Mouse (Mus musculus) heart, adult 2 months (tissue): Measurements from ENCODE around the gene Tec. TPM values are rescaled to one million over a fixed set of nuclear protein-coding genes. Genes with fewer than 3 reads are reported as not detected.

Source experiments
- DNase-seq, 2 experiments: peaks; one replicate each; pipeline ENCODE4 v3.0.0; 2021
- H3K27ac ChIP-seq: fragments of 200-600 bp; 2 replicates; pipeline ENCODE4 v1.8.1; 2022
- H3K27me3 ChIP-seq: fragments of 200-500 bp; 2 replicates; pipeline ENCODE4 v1.6.1; 2012; ENCODE audit warnings: mild to moderate bottlenecking, low read length, inconsistent platforms, mixed read lengths; ENCODE audit not compliant: control insufficient read depth, insufficient read depth
- H3K36me3 ChIP-seq: fragments of 200-500 bp; 2 replicates; pipeline ENCODE4 v1.6.1; 2012; ENCODE audit warnings: low read length, inconsistent platforms; ENCODE audit not compliant: control insufficient read depth, insufficient read depth
- H3K4me1 ChIP-seq: fragments of 200-500 bp; 2 replicates; pipeline ENCODE4 v1.6.1; 2011; ENCODE audit warnings: low read length; ENCODE audit not compliant: control insufficient read depth, insufficient read depth
- H3K4me3 ChIP-seq: fragments of 200-600 bp; 2 replicates; pipeline ENCODE4 v1.8.1; 2022
- H3K79me2 ChIP-seq: fragments of 200-500 bp; replicated peaks from 2 replicates; pipeline ENCODE4 v1.6.1; 2012; ENCODE audit warnings: mild to moderate bottlenecking, inconsistent platforms, low read length, moderate library complexity, mixed read lengths; ENCODE audit not compliant: control insufficient read depth, insufficient read depth
- H3K9ac ChIP-seq: fragments of 200-500 bp; 2 replicates; pipeline ENCODE4 v1.6.1; 2012; ENCODE audit warnings: low read depth, mild to moderate bottlenecking, control low read depth, inconsistent platforms, low read length, mixed read lengths
- CTCF ChIP-seq: fragments of 200-600 bp; IDR thresholded peaks from 2 replicates; pipeline ENCODE4 v1.8.1; 2022; ENCODE audit warnings: antibody characterized with exemption, mild to moderate bottlenecking, moderate library complexity
- EP300 ChIP-seq: fragments of 200-500 bp; IDR thresholded peaks from 2 replicates; pipeline ENCODE4 v1.6.1; 2011; ENCODE audit warnings: low read depth, low read length, control low read depth; ENCODE audit not compliant: insufficient read depth
- POLR2A ChIP-seq: fragments of 200-500 bp; IDR thresholded peaks from 2 replicates; pipeline ENCODE4 v1.6.1; 2011; ENCODE audit warnings: mild to moderate bottlenecking, low read depth, low read length, control low read depth; ENCODE audit not compliant: insufficient read depth
- WGBS: fragments of 180-500 bp; shearing (Covaris S2); methylation state at CpG from one replicate; pipeline ENCODE4 v1.1.7; 2018; 5-methylcytosine and 5-hydroxymethylcytosine counted together
- intact Hi-C: fragments of 180-260 bp; cut with DNase I; formaldehyde crosslinking; loops from one replicate; pipeline ENCODE4 v1.15.1; 2025
- polyA plus RNA-seq: library from polyadenylated mRNA; depleted of rRNA; stranded (reverse); fragments of >200 nt; gene quantifications from 2 replicates; pipeline ENCODE4 v1.2.3, GENCODE M21; 2012
- total RNA-seq, 2 experiments: library from RNA; stranded (reverse); gene quantifications; 2 replicates each; pipeline ENCODE4 v1.2.3; 2021

Gene Tec
- total and polyA plus RNA-seq, 3 experiments: 5.7 to 13.8 (median 12.8) TPM

DNA sequence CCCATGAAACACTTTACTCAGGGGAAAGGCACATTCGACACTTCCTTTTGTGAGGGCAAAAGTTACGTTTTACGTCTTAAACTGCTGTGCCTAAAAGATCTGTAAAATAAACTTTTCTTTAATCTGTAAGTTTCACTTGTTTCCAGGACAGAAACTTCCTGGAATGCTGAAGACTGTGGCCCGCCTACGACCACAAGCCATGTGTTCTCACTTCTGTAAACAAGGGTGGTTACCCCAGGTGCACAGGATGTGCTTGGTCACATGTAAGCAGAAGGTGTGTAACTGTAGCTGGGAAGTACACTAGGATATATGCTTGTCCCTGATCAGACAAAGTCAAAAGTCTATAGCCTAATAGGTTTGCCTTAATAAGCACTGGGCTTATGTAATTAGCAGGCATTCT, 107.0 kb downstream of the Tec start:
- H3K4me3 ChIP-seq: no peak overlapping the region
- H3K9ac ChIP-seq: no peak overlapping the region
- H3K4me1 ChIP-seq: peaks cover 1% of the 10 kb centered on the region; the same call in 1 of the 2 replicates
- DNase-seq: peak in 1 of 2 experiments; percentile 9
- TF ChIP-seq EP300: no peak
- no peak for TF ChIP-seq CTCF
- TF ChIP-seq POLR2A: no peak
- no peaks in the 10 kb centered on the region; the same call in none of the 2 replicates for H3K36me3 ChIP-seq
- intact Hi-C loops: loop anchor here (10.0 kb wide), 1 partner anchor 104 kb away; the partner anchor contains the start of gene Tec
- no peaks in the 10 kb centered on the region for H3K79me2 ChIP-seq
- H3K27ac ChIP-seq: no peak overlapping the region
- WGBS: 71% methylated on average over 5 of the region's 5 CpGs
- peaks cover 2% of the 10 kb centered on the region; the same call in 1 of the 2 replicates for H3K27me3 ChIP-seq

DNA sequence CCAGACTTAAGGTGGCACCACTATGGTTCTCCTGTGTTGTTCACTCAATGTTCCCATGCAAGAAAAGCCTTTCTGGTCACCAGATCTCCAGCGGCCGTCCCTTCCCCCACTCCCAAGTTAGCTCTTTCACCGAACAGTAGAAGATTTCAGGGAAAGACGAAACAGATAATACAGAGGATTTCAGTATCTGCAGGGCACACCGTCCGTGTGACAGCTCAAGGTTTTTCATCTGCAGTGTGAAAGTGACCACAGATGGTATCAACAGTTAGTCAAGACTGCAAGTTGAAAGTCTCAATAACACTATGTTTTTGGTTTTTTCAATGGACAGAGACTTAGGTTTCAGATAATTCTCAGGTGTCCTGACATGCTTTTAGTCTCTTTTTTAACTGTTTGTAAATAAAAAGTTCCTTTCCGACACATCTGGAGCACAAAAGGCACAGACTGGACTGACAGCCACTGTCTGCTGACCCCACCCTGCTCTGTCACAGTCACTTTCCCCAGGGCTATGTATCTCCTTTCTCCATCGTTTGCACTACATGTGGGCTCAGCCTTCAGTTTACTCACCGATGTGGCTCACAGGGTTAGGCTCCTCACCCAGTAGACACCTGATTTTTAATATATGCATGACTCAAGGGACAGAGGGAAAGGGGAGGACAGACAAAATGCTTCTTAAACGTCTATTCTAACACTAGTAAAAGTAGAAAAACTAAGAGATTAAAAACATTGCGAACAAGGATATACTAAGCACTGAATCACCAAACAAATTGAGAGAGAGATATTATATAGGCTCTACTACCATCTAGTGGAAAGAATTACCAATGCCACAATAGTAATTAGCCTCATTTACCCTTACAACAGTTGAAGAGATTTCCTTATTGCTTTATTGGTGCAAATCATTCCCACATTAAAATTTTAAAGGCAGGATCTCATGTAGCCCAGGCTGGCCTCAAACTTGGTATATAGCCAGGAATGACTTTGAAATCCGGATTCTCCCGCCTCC, 109.1 kb downstream of the Tec start:
- Histone ChIP-seq H3K4me3 (no peak overlapping the region), H3K27ac (no peak overlapping the region), H3K4me1 (peaks cover 1% of the 10 kb centered on the region; the same call in 1 of the 2 replicates), H3K9ac (no peak overlapping the region), H3K79me2 (no peaks in the 10 kb centered on the region), H3K27me3 (peaks cover 2% of the 10 kb centered on the region; the same call in 1 of the 2 replicates), H3K36me3 (no peaks in the 10 kb centered on the region; the same call in none of the 2 replicates)
- TF ChIP-seq POLR2A (no peak), CTCF (peak; percentile 66)
- WGBS: 70% methylated on average over 13 of the region's 13 CpGs
- DNase-seq: no peak
- intact Hi-C loops: no loop called here

DNA sequence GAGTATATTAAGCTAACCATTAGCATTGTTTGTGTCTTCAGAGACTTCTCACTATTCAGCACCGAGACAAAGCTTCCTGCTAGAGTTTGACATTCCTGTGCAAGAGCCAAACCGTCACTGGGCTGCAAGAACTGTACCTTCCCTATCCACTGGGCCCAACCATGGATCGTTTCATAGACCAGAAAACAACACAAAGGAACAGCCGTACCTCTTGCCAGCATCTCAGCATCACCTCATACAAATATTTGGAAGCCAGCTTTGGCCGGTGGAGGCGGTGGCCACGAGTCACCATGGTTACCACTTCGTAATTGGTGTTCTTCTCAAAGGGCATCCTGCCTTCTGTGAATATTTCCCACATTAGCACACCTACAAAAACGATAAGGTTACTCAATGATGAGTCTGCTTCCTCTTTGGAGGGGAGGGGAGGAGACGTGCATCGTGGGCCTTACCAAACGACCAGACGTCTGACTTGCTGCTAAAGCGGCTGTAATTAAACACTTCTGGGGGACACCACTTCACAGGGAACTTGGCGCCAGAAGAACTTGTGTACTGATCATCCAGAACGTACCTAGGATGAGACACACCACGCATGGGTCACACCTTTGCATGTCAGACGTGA, 111.0 kb downstream of the Tec start:
- WGBS: 82% methylated on average over 18 of the region's 18 CpGs
- Histone ChIP-seq H3K4me3 (no peak overlapping the region), H3K79me2 (no peaks in the 10 kb centered on the region), H3K27ac (no peak overlapping the region), H3K9ac (no peak overlapping the region), H3K27me3 (no peaks in the 10 kb centered on the region), H3K4me1 (no peaks in the 10 kb centered on the region), H3K36me3 (no peaks in the 10 kb centered on the region)
- intact Hi-C loops: no loop called here
- TF ChIP-seq CTCF (no peak), EP300 (no peak), POLR2A (no peak)
- no peak for DNase-seq

GRCm38 (mm10) chr5:72755941-72756340, 112.3 kb downstream of the Tec start:
- intact Hi-C loops: no loop called here
- WGBS: 87% methylated on average over 8 of the region's 8 CpGs
- TF ChIP-seq POLR2A (no peak), EP300 (no peak), CTCF (no peak)

DNA sequence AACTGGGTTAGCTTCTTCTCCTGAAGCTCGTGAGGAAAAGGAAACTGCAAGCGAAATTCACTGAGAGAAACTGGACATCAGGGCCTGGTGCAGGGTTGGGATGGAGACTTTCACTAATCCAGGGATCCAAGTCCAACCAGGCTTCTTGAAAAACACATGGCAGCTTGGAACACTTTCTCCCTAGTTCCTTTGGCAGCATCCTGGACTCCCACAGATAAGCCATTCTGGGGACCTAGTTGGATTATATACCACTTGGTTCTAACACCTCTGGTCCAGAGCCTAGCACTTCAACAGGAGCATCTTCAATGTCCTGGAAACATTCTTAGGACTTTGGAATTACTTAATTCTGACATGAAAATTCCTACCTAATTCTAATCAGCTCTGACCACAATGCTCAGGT, 113.2 kb downstream of the Tec start:
- Histone ChIP-seq H3K27ac (no peak overlapping the region), H3K36me3 (no peaks in the 10 kb centered on the region), H3K4me3 (no peak overlapping the region), H3K79me2 (no peaks in the 10 kb centered on the region), H3K9ac (no peak overlapping the region), H3K4me1 (no peaks in the 10 kb centered on the region), H3K27me3 (no peaks in the 10 kb centered on the region)
- WGBS: 93% methylated on average over 2 of the region's 2 CpGs
- intact Hi-C loops: no loop called here
- no peak for TF ChIP-seq EP300
- TF ChIP-seq POLR2A: no peak
- TF ChIP-seq CTCF: no peak
- no peak for DNase-seq

More at GRCm38 (mm10) chr5:72755941-72756340, 112.3 kb downstream of the Tec start:
- H3K9ac ChIP-seq: no peak overlapping the region
- H3K4me1 ChIP-seq: no peaks in the 10 kb centered on the region
- no peaks in the 10 kb centered on the region for H3K27me3 ChIP-seq
- H3K79me2 ChIP-seq: no peaks in the 10 kb centered on the region
- no peaks in the 10 kb centered on the region for H3K36me3 ChIP-seq
- no peak overlapping the region for H3K4me3 ChIP-seq
- DNase-seq: no peak
- no peak overlapping the region for H3K27ac ChIP-seq

- WGBS: 80% methylated on average over 5 of the region's 5 CpGs
- Histone ChIP-seq H3K27ac (no peak within 1 kb of the TSS), H3K36me3 (no peaks in the 10 kb centered on the region), H3K79me2 (no peaks in the 10 kb centered on the region), H3K9ac (no peak within 1 kb of the TSS), H3K4me3 (no peak within 1 kb of the TSS), H3K27me3 (no peaks in the 10 kb centered on the region), H3K4me1 (no peaks in the 10 kb centered on the region)
- TF ChIP-seq POLR2A (no peak), EP300 (no peak), CTCF (no peak)
- intact Hi-C loops: no loop called here
- no peak for DNase-seq
These were observed 115.7 kb downstream of the Tec start, which contains the start of gene Txk for GRCm38 (mm10) chr5:72752585-72752984. Gene Txk (minus strand): TSS chr5:72752777.
